Mouse (Mus musculus) liver, embryonic 14.5 days (tissue): ENCODE measurements around the gene Fam32a.
A peak's percentile ranks its signal among the peaks of the same experiment; 100 is the strongest.

ENCODE experiments used
- CTCF ChIP-seq: IDR thresholded peaks from 2 replicates; pipeline ENCODE4 v1.5.1; 2016; ENCODE audit warnings: antibody characterized with exemption, low read depth, control low read depth
- EP300 ChIP-seq: IDR thresholded peaks from 2 replicates; pipeline ENCODE4 v1.6.1; 2016; ENCODE audit warnings: antibody characterized with exemption, low read depth

DNA sequence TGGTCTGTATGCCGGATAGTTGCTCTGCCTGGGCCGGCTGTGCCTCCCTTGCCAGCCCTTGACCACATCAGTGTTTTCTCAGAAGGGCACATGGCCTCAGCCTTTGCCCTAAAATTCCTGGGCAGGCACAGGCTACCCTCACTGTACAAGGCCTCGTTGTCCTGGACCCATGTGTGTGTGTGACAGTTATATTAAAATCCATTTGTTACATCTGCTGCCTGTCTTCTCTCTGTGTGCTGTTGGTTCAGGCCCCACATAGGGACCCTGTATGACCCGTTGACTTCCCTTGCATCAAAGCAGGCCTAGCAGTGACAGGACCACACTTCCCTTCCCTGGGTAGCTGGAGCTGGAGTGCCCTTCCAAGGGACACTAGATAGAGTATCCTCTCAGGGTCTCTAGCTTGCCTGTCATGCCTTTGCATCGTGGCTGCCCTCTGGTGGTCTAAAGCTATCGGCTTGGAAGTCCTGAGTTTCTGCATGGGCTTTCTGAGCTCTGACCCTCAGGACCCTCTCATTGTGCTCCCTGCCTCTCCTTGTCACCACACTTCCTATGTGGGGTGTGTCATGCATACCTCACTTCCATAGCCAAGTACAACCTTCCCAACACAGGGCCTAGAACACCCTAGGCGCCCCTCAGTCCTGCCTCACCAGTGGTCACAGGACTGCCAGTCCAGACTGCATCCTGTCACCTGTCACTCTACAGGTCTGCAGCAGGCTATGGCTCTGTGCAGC lies 37.8 kb downstream of the Fam32a start:
- TF ChIP-seq CTCF (peak; percentile 74), EP300 (no peak)
